Mouse (Mus musculus): ENCODE data around the gene Arpp21. TPM values are rescaled to one million over a fixed set of nuclear protein-coding genes. Genes with fewer than 3 reads are reported as not detected.

The Arpp21 gene
- polyA plus RNA-seq, 1 experiment, result not detected

DNA sequence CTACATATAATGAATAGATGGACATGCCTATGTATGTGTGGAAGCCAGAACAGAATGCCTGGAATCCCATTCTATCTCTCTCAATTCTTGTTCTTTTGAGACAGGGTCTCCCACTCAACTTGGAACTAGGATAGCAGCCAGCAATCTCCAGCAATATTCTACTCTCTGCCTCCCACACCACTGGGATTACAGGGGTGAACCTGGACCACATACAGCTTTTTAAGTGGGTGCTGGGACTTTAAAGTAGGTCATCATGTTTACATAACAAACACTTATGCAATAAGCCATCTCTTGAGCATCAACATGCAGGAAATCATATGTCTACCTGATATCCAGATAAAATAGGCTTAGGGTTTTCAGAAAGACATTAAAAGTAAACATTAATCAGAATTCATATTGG lies 41.7 kb downstream of the Arpp21 start:
- Histone ChIP-seq H3K9ac (ENCODE audit: low read depth, poor library complexity, severe bottlenecking) (no peak overlapping the region), H3K27ac (ENCODE audit: insufficient read depth, low read length) (no peak overlapping the region), H3K9me3 (replicated peaks; ENCODE audit: control insufficient read depth, insufficient read depth, low read length, poor library complexity, severe bottlenecking) (no peaks in the 10 kb centered on the region), H3K4me1 (ENCODE audit: control insufficient read depth, insufficient read depth, low read length) (no peaks in the 10 kb centered on the region), H3K27me3 (ENCODE audit: control insufficient read depth, insufficient read depth, low read length, poor library complexity, severe bottlenecking) (no peaks in the 10 kb centered on the region), H3K36me3 (ENCODE audit: control insufficient read depth, insufficient read depth, low read length, poor library complexity, severe bottlenecking) (no peaks in the 10 kb centered on the region), H3K4me3 (ENCODE audit: low read depth, low read length) (no peak overlapping the region)
- TF ChIP-seq EP300 (IDR thresholded peaks at IDR 0.05; ENCODE audit: insufficient read depth, low read depth, low read length), result no peak
- no peak for TF ChIP-seq POLR2A (IDR thresholded peaks at IDR 0.05; ENCODE audit: insufficient read depth, low read length)
- no peak for TF ChIP-seq CTCF (IDR thresholded peaks at IDR 0.05; ENCODE audit: low read depth, low read length)

DNA sequence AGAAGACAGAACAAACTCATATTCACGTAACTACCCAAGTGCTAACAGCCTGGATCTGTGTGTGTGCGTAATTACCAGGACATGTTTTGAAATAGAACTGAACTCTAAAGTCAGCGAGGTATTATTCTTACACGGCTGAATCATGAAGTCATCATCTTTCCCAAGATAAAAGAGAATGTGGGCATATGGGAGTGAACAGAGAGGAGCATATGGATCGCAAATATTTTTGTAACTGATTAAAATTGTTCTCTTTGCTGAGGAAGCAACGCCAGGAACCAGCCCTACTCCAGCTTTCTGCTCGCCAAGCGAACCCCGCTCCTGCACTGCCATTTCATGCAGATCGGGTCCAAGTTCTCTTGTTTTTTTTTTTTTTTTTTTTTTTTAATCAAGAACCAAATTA lies 46.3 kb downstream of the Arpp21 start:
- Histone ChIP-seq H3K27me3 (ENCODE audit: control insufficient read depth, insufficient read depth, low read length, poor library complexity, severe bottlenecking) (no peaks in the 10 kb centered on the region), H3K4me1 (ENCODE audit: control insufficient read depth, insufficient read depth, low read length) (no peaks in the 10 kb centered on the region), H3K9ac (ENCODE audit: low read depth, poor library complexity, severe bottlenecking) (no peak overlapping the region), H3K9me3 (replicated peaks; ENCODE audit: control insufficient read depth, insufficient read depth, low read length, poor library complexity, severe bottlenecking) (no peaks in the 10 kb centered on the region), H3K27ac (ENCODE audit: insufficient read depth, low read length) (no peak overlapping the region), H3K36me3 (ENCODE audit: control insufficient read depth, insufficient read depth, low read length, poor library complexity, severe bottlenecking) (no peaks in the 10 kb centered on the region), H3K4me3 (ENCODE audit: low read depth, low read length) (no peak overlapping the region)
- no peak for TF ChIP-seq POLR2A (IDR thresholded peaks at IDR 0.05; ENCODE audit: insufficient read depth, low read length)
- no peak for TF ChIP-seq CTCF (IDR thresholded peaks at IDR 0.05; ENCODE audit: low read depth, low read length)
- TF ChIP-seq EP300 (IDR thresholded peaks at IDR 0.05; ENCODE audit: insufficient read depth, low read depth, low read length), result no peak

DNA sequence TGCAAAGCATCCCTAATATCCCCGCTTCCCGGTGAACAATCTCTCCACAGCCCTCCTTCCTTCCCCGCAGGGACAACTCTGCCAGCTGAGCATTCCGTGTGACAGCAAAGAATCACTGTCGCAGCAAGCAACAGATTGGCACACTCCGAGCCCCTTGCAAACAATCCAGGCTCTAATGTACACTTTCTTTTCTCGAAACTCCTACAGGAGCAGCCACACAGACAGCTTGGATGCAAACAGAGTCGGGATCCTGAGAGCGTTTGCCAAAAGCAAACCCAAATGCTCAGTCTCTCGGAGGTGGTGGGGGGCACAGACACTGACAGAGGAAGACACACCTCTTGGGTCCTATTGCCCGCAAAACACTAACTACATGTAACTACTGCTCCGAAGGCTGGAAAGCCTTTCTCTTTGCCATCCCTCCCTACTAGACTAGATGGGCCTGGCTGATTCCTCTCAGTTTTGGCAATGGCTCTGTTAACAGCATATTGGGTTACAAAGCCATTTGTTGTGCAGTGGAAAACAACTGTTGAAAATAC lies 47.3 kb downstream of the Arpp21 start:
- Histone ChIP-seq H3K36me3 (ENCODE audit: control insufficient read depth, insufficient read depth, low read length, poor library complexity, severe bottlenecking) (no peaks in the 10 kb centered on the region), H3K27ac (ENCODE audit: insufficient read depth, low read length) (no peak overlapping the region), H3K4me3 (ENCODE audit: low read depth, low read length) (no peak overlapping the region), H3K27me3 (ENCODE audit: control insufficient read depth, insufficient read depth, low read length, poor library complexity, severe bottlenecking) (no peaks in the 10 kb centered on the region), H3K9me3 (replicated peaks; ENCODE audit: control insufficient read depth, insufficient read depth, low read length, poor library complexity, severe bottlenecking) (no peaks in the 10 kb centered on the region), H3K4me1 (ENCODE audit: control insufficient read depth, insufficient read depth, low read length) (no peaks in the 10 kb centered on the region), H3K9ac (ENCODE audit: low read depth, poor library complexity, severe bottlenecking) (no peak overlapping the region)
- no peak for TF ChIP-seq CTCF (IDR thresholded peaks at IDR 0.05; ENCODE audit: low read depth, low read length)

DNA sequence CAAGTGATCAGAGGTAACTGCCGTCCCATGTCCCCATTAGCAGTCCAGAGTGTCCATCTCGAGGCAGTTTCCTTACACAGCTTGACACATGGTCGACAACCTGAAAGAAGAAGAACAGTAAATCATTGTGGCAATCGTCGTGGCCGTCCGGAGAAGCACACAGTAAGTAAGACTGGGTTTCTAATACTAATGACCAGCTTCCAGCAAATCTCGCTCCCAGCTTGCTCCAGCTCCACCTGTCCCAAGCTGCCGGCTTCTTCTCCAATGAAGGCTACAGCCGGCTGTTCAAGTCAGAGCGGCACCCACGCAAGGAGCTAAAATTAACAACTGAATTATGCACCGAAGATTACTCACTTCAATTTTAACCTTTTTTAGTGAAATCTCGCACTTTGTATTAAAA lies 48.1 kb downstream of the Arpp21 start:
- H3K27me3 ChIP-seq (ENCODE audit: control insufficient read depth, insufficient read depth, low read length, poor library complexity, severe bottlenecking), result no peaks in the 10 kb centered on the region
- TF ChIP-seq POLR2A (IDR thresholded peaks at IDR 0.05; ENCODE audit: insufficient read depth, low read length) (no peak), EP300 (IDR thresholded peaks at IDR 0.05; ENCODE audit: insufficient read depth, low read depth, low read length) (no peak), CTCF (IDR thresholded peaks at IDR 0.05; ENCODE audit: low read depth, low read length) (no peak)
- no peaks in the 10 kb centered on the region for H3K4me1 ChIP-seq (ENCODE audit: control insufficient read depth, insufficient read depth, low read length)
- H3K4me3 ChIP-seq (ENCODE audit: low read depth, low read length), result no peak overlapping the region
- H3K9me3 ChIP-seq (replicated peaks; ENCODE audit: control insufficient read depth, insufficient read depth, low read length, poor library complexity, severe bottlenecking), result no peaks in the 10 kb centered on the region
- no peak overlapping the region for H3K9ac ChIP-seq (ENCODE audit: low read depth, poor library complexity, severe bottlenecking)
- H3K36me3 ChIP-seq (ENCODE audit: control insufficient read depth, insufficient read depth, low read length, poor library complexity, severe bottlenecking), result no peaks in the 10 kb centered on the region
- no peak overlapping the region for H3K27ac ChIP-seq (ENCODE audit: insufficient read depth, low read length)

DNA sequence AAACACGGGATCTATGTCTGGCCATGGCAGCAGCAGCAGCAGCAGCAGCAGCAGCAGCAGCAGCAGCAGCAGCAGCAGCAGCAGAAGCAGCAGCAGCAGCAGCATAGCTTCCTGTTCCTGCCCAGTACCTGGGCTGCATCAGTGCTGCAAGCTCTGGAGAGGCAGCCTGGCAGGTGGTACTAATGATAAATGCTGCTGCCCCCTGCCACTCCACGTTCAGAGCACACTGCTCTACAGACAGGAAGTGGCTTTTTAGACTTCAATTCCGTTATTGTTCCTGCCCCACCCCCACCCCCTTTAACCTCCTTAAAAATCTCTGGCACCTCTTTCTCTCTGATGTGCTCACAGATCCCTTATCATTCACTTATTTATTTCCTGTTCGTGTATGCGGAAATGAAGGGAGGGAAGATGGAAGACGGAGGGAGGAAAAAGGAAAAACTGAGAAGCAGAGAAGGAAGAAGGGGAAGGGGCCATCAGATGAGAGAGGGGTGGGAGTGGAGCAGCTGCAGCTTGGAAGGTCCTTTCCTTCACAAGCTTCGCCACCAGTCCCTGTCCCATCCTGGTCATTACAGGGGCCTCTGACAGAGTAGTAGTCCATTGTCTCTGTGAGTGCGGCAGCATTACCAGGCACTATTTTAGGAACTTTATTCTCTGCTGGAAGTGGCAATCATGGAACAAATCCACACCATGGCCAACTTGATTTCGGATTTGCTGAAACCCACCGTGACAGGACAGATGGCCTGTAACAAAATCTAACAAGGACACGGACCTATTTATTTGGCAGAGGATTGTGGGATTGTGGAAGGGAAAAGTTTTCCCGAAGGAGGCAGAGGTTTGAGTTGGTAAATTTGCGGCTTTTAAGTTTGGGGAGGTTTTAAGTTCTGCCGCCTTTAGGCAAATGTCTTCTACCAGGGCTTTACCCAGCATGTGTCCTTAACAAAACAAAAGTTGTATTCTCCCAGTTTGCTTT lies 49.1 kb downstream of the Arpp21 start:
- H3K4me3 ChIP-seq (ENCODE audit: low read depth, low read length), result no peak overlapping the region
- TF ChIP-seq POLR2A (IDR thresholded peaks at IDR 0.05; ENCODE audit: insufficient read depth, low read length) (no peak), EP300 (IDR thresholded peaks at IDR 0.05; ENCODE audit: insufficient read depth, low read depth, low read length) (no peak), CTCF (IDR thresholded peaks at IDR 0.05; ENCODE audit: low read depth, low read length) (no peak)
- H3K9me3 ChIP-seq (replicated peaks; ENCODE audit: control insufficient read depth, insufficient read depth, low read length, poor library complexity, severe bottlenecking), result no peaks in the 10 kb centered on the region
- H3K9ac ChIP-seq (ENCODE audit: low read depth, poor library complexity, severe bottlenecking), result no peak overlapping the region
- H3K4me1 ChIP-seq (ENCODE audit: control insufficient read depth, insufficient read depth, low read length), result no peaks in the 10 kb centered on the region
- H3K36me3 ChIP-seq (ENCODE audit: control insufficient read depth, insufficient read depth, low read length, poor library complexity, severe bottlenecking), result no peaks in the 10 kb centered on the region
- H3K27ac ChIP-seq (ENCODE audit: insufficient read depth, low read length), result no peak overlapping the region
- no peaks in the 10 kb centered on the region for H3K27me3 ChIP-seq (ENCODE audit: control insufficient read depth, insufficient read depth, low read length, poor library complexity, severe bottlenecking)

DNA sequence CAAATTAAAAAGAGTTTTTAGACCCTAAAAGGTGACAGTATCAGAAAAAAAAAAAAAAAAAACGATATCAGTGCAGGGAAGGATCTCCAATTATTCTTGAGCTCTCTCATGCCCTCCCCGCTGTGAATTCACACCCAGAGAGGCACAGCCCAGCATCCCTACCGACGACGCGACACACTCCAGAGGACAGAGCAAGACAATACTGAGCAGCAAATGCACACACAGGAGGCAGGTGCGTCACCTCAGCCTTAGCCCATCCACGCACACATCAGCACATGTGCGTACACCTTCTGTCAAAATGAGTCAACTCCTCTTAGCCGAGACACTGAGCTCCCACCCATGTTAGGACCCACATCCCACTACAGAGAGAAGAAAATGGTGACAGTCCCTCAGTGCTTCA lies 50.0 kb downstream of the Arpp21 start:
- Histone ChIP-seq H3K27me3 (ENCODE audit: control insufficient read depth, insufficient read depth, low read length, poor library complexity, severe bottlenecking) (no peaks in the 10 kb centered on the region), H3K9ac (ENCODE audit: low read depth, poor library complexity, severe bottlenecking) (no peak overlapping the region), H3K9me3 (replicated peaks; ENCODE audit: control insufficient read depth, insufficient read depth, low read length, poor library complexity, severe bottlenecking) (no peaks in the 10 kb centered on the region), H3K4me3 (ENCODE audit: low read depth, low read length) (no peak overlapping the region), H3K27ac (ENCODE audit: insufficient read depth, low read length) (no peak overlapping the region), H3K4me1 (ENCODE audit: control insufficient read depth, insufficient read depth, low read length) (no peaks in the 10 kb centered on the region), H3K36me3 (ENCODE audit: control insufficient read depth, insufficient read depth, low read length, poor library complexity, severe bottlenecking) (no peaks in the 10 kb centered on the region)
- TF ChIP-seq POLR2A (IDR thresholded peaks at IDR 0.05; ENCODE audit: insufficient read depth, low read length), result no peak
- TF ChIP-seq EP300 (IDR thresholded peaks at IDR 0.05; ENCODE audit: insufficient read depth, low read depth, low read length), result no peak
- TF ChIP-seq CTCF (IDR thresholded peaks at IDR 0.05; ENCODE audit: low read depth, low read length), result no peak
